Mouse (Mus musculus) cortical plate, adult 2 months (tissue): ENCODE data around the gene Vps33a. TPM values are rescaled to one million over a fixed set of nuclear protein-coding genes. Genes with fewer than 3 reads are reported as not detected.
A peak's percentile ranks its signal among the peaks of the same experiment; 100 is the strongest.

Experiments used
- H3K27ac ChIP-seq: fragments of 200-500 bp; 2 replicates; pipeline ENCODE4 v1.5.1; 2012; ENCODE audit warnings: low read length, control low read depth, inconsistent platforms; ENCODE audit not compliant: insufficient read depth
- H3K4me1 ChIP-seq: fragments of 200-500 bp; 2 replicates; pipeline ENCODE4 v1.6.1; 2011; ENCODE audit warnings: low read length; ENCODE audit not compliant: control insufficient read depth, insufficient read depth
- H3K4me3 ChIP-seq: fragments of 200-500 bp; 2 replicates; pipeline ENCODE4 v1.5.1; 2011; ENCODE audit warnings: mild to moderate bottlenecking, low read length, control low read depth; ENCODE audit not compliant: insufficient read depth
- CTCF ChIP-seq: fragments of 200-500 bp; IDR thresholded peaks from 2 replicates; pipeline ENCODE4 v1.5.1; 2011; ENCODE audit warnings: mild to moderate bottlenecking, control low read depth, low read length; ENCODE audit not compliant: insufficient read depth; ENCODE audit errors: extremely low read depth
- POLR2A ChIP-seq: fragments of 200-500 bp; IDR thresholded peaks from 2 replicates; pipeline ENCODE4 v1.6.1; 2011; ENCODE audit warnings: mild to moderate bottlenecking, low read length, control low read depth; ENCODE audit not compliant: insufficient read depth; ENCODE audit errors: extremely low read depth
- polyA plus RNA-seq: library from polyadenylated mRNA; depleted of rRNA; stranded (reverse); fragments of >200 nt; gene quantifications from 2 replicates; pipeline ENCODE4 v1.2.3, GENCODE M21; 2012; rRNA removed

Gene Vps33a
- 56.5 and 60.2 TPM in 2 replicates for polyA plus RNA-seq

DNA sequence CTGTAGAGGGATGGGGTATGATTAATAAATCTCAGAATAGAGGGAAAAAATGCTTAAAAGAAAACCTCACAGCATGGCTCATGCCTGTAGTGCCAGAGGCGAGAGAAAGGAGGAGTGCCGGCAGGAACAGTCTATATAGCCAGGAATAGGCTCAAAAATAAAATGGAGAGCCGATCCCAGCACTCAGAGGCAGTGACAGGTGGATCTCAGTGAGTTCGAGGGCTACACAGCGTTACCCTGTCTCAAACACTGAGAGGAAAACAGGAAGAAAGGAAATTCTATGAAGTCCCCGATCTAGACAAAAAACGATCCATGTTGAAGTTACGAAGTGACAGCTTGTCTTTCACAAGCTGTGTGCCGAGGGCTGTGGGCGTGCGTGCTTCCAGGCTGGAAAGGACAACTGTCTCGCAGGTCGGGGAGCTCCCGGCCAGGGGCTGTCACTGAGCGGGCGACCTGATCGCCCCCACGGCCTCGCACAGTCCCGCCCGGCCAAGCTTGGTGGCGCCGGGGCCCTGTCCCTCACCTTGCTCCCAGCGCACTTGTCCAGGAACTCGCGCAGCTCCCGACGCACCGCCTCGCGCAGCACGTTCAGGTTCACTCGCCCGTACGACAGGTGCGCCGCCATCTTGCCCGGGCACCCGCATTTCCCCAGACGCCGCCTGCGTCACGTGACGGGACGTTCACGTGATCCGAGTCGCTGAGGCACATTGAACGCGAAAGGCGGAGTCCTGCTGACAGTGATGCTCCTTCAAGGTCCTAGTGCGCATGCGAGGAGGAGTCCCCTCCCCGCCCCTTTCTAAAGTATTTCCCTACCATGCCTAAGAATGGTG, at the start of gene Vps33a:
Gene Vps33a, minus strand, starts transcription at position 682 of the 830 bp plus-strand sequence.
- Histone ChIP-seq H3K4me3 (peak within 1 kb of the TSS; percentile 75), H3K4me1 (no peaks in the 10 kb centered on the region), H3K27ac (peak within 1 kb of the TSS; percentile 50; the same call in 1 of the 2 replicates)
- peak; percentile 91 for TF ChIP-seq POLR2A
- no peak for TF ChIP-seq CTCF

DNA sequence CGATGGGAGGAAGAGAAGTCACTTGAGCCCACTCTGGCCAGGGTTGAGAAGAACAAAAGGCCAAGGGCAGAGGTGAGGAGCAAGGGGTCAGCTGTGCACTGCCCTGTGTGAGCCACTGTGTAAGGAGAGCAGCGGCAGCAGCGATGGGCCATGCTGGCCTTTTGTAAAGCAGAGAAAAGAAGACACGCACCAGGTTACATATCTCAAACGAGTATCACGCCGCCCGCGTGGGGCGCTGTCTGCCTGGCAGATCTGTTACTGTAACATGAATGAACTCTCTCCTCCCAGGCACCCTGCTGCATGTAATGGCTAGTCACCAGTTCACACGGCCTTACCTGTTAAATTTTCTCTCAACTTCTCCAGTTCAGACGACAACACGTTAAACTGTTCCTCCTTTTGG, 49.6 kb upstream of the Vps33a start:
- no peak overlapping the region for H3K27ac ChIP-seq
- no peak overlapping the region for H3K4me3 ChIP-seq
- no peak for TF ChIP-seq POLR2A
- no peak for TF ChIP-seq CTCF
- no peaks in the 10 kb centered on the region for H3K4me1 ChIP-seq

DNA sequence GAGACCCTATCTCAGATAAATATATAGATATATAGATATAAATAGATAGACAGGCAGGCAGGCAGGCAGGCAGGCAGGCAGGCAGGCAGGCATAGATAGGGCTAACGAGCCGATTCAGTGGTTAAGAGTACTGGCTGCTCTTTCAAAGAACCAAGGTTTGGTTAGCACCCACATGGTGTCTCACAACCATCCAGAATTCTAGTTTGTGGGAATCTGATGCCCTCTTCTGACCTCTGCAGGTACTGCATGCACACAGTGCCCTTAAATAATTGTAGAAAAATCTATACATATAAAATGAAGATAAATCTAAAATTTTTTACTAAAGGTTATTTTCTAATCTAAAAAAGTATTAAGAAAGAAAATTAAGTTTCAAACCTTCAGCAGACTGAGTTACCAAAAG, 45.7 kb upstream of the Vps33a start:
- no peak overlapping the region for H3K27ac ChIP-seq
- TF ChIP-seq POLR2A = no peak
- TF ChIP-seq CTCF = peak; percentile 44; the same call in 1 of the 2 replicates
- no peak overlapping the region for H3K4me3 ChIP-seq
- H3K4me1 ChIP-seq = no peaks in the 10 kb centered on the region

DNA sequence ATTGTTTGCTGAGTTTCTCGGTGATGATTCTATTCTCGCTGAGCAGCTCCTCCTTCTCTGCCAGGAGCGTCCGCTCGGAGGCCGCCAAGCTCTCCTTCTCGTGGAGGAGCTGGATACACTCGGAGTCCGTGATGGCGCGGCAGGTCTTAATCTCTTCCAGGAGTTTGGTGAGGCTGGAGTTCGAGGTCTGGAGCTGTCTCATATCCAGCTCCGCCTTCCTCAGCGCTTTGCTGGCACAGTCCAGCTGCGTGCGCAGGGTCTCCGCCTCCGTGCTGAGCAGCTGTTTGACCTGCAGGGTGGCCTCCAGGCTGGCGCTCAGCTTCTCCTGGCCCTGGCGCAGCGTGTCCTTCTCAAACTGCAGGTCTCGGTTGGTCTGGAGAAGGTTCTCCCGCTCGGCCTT, 41.4 kb upstream of the Vps33a start:
- Histone ChIP-seq H3K4me1 (no peaks in the 10 kb centered on the region), H3K27ac (no peak overlapping the region), H3K4me3 (no peak overlapping the region)
- TF ChIP-seq POLR2A (no peak), CTCF (no peak)

DNA sequence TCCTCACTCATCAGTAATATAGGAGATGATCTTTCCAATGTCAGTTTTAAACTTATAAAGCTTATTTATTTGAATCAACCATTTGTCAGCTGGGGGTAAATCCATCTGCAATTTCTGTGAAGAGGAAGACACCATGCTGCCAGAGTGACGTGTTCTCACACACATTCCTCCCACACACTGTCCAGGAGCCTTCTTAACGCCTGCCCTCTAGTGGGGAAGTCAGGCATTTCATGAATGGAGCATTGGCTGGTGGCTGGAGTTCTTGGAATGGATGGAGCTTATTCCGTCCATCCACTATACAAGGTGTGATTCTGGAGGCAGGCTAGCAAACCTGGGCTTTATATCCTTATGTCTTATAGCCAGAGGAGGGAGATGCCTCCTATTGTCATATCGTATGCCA, 37.0 kb upstream of the Vps33a start:
- peak; percentile 99 for TF ChIP-seq CTCF
- TF ChIP-seq POLR2A = no peak
- Histone ChIP-seq H3K4me1 (peaks cover 2% of the 10 kb centered on the region; the same call in 1 of the 2 replicates), H3K27ac (no peak overlapping the region), H3K4me3 (no peak overlapping the region)

DNA sequence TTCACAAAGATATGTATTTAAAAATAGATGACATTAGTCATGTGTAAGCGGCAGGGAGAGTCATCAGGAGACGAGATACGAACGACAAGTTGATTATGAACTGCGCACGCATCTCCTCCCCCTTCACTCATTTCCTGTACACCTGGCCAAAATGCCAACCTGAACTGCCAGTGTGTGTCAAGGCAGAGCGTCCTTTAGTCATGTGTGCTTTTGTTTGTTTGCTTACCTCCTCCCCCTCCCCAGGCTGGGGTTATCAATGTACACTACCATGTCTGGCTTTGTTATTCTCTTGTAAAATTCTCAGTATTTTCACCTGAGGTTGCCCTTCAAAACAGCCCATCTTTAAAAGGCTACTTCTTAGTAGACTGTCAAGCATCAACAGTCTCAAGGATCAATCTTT, 36.6 kb upstream of the Vps33a start:
- TF ChIP-seq POLR2A (no peak), CTCF (no peak)
- Histone ChIP-seq H3K4me3 (no peak overlapping the region), H3K27ac (no peak overlapping the region), H3K4me1 (peaks cover 2% of the 10 kb centered on the region; the same call in 1 of the 2 replicates)

DNA sequence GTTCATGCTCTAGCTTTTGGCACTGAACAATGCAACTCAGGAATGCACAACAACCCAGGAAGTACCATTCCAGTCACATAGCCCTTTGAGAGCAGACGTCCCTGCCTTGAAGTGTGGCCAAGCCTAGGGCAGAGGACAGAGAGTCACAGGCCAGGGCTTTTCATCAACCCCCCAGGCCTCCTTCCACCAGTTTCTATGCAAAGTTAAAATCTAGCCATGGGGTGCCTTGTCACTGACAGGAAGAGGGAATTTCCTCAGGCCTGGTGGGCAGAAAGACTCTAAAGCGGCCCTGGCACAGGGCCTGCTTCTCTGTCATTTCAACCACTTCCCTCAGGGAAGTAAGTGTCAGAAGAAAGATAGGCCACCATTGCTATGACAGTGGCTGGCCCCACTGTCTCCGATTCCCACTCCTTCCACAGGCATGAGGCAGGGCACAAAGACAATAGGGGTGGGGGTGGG, 34.4 kb upstream of the Vps33a start:
- TF ChIP-seq POLR2A (no peak), CTCF (no peak)
- Histone ChIP-seq H3K4me3 (no peak overlapping the region), H3K27ac (no peak overlapping the region), H3K4me1 (peaks cover 6% of the 10 kb centered on the region)

DNA sequence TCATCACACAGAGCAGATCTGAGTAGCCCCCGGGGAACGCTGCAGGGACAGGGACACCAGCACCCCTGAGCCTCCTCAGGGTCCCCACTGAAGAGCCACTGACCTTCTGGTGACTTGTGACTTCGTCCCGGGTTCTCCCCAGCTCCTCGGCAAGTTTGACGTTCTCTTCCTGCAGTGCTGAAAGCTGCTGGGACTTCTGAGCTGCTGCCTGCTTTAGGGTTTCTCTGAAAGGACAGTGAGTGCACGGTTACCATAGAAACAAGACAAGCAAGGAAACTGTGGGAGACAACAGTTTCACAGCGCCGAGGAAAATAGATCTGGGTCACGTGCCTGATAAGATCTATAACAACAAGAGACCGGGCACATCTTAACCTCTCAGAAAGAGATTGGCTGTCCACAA, 30.7 kb upstream of the Vps33a start:
- Histone ChIP-seq H3K4me3 (peak overlapping the region; percentile 24), H3K27ac (no peak overlapping the region), H3K4me1 (peaks cover 9% of the 10 kb centered on the region)
- TF ChIP-seq POLR2A (peak; percentile 50; the same call in 1 of the 2 replicates), CTCF (no peak)

DNA sequence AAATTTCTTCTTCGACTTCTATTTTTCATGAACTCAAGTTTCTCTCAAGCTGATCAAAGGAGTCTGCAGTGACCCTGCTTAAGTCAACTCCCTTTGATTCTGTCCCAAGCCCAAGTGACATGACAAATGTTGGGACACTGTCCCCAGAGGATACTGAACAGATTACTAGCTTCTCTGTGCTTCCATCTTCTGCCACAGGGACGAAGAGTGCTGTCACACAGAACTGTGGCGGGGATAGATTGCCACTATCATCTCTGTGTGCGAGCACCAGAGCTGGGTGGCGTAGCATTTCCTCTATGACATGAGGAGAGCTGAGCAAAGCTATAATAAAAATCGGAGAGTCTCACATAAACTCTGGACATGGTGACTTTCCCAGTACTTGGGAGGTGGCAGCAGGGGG, 29.3 kb upstream of the Vps33a start:
- peak overlapping the region; percentile 52; the same call in 1 of the 2 replicates for H3K27ac ChIP-seq

DNA sequence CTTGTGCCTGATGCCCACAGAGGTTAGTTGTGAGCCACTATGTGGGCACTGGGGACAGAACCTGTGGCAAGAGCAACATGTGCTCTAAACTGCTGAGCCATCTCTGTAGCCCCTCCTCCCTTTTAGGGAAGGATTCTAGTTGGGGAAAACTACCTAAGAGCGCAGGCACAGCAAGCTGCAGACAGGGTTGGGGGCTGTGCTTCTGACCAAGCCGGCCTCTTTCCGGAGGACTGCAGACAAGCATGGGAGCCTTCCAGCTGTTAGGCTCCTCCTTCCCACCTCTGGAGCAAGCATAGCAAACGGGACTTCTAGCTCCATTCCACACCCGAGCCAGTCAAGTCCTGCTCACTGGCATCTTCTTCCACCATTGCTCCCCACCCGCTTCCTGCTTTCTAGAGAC, 26.5 kb upstream of the Vps33a start:
- H3K27ac ChIP-seq = no peak overlapping the region
- TF ChIP-seq POLR2A (no peak), CTCF (no peak)
- peaks cover 14% of the 10 kb centered on the region for H3K4me1 ChIP-seq
- no peak overlapping the region for H3K4me3 ChIP-seq

More for the DNA sequence above, 29.3 kb upstream of the Vps33a start:
- Histone ChIP-seq H3K4me3 (peak overlapping the region; percentile 24), H3K4me1 (peaks cover 10% of the 10 kb centered on the region)
- TF ChIP-seq POLR2A (no peak), CTCF (no peak)
